Mouse (Mus musculus) liver, postnatal 0 days (tissue): ENCODE results near the gene 0610010K14Rik.

ENCODE experiments used
- CTCF ChIP-seq: sonication (generic); IDR thresholded peaks from 2 replicates; pipeline ENCODE4 v1.5.1; 2016; ENCODE audit warnings: antibody characterized with exemption, low read depth
- EP300 ChIP-seq: IDR thresholded peaks from 2 replicates; pipeline ENCODE4 v1.6.1; 2016; ENCODE audit warnings: antibody characterized with exemption, low read depth, mild to moderate bottlenecking

- TF ChIP-seq CTCF (peak; percentile 93), EP300 (no peak)
Measured at GRCm38 (mm10) chr11:70247136-70247845, 9.6 kb upstream of the 0610010K14Rik start.
